Comparison of ENCODE assay signal across 29 mouse cellular contexts in the genomic region with DNA sequence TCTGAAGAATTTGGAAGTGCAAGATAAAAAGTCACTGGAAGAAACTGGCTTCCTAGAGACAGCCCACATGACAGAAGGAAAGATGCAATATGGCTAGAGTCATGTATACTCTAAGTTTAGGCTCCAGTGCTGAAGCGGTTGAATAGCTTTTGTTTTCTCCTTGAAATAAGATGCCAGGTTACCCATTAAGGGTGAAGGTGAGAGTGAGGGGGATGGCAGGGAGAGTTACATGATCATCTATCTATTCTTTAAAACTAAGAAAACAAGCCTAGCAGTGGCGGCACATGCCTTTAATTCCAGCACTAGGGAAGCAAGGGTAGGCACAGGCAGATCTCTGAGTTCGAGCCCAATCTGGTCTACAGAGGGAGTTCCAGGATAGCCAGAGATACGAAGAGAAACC. TPM values are rescaled to one million over a fixed set of nuclear protein-coding genes. Genes with fewer than 3 reads are reported as not detected.
A peak's percentile ranks its signal among the peaks of the same experiment; 100 is the strongest.
DNase-seq lines count a peak whose midpoint lies in the region; ATAC-seq and TF ChIP-seq lines count a peak whose summit lies in the region.
"Had no signal": no experiment of that assay in that cellular context is flagged by ENCODE, and none has a peak within 500 bp of the region (broad histone marks: within the 10 kb centered on the region; RNA-seq: fewer than 3 reads in every experiment).

No protein-coding gene starts in this region.

- no peak overlapping the region for H3K9ac ChIP-seq in kidney, embryonic 16.5 days (replicated peaks; ENCODE audit: low read length)
- H3K9ac ChIP-seq in CH12.LX (ENCODE audit: insufficient read depth, low read depth): no peak overlapping the region
- H3K9ac ChIP-seq: embryonic facial prominence, embryonic 13.5 days; forebrain, embryonic 12.5 days; forebrain, embryonic 15.5 days; heart, embryonic 13.5 days; hindbrain, embryonic 14.5 days had no signal

- no peaks in the 10 kb centered on the region for H3K27me3 ChIP-seq in kidney, embryonic 16.5 days (ENCODE audit: insufficient read depth, low read length)
- no peaks in the 10 kb centered on the region for H3K27me3 ChIP-seq in CH12.LX (replicated peaks)
- H3K27me3 ChIP-seq in small intestine, adult 2 months (ENCODE audit: control insufficient read depth, insufficient read depth, low read length): no peaks in the 10 kb centered on the region
- H3K27me3 ChIP-seq: embryonic facial prominence, embryonic 13.5 days; forebrain, embryonic 12.5 days; forebrain, embryonic 15.5 days; heart, embryonic 13.5 days had no signal

- peak overlapping the region; percentile 49; the same call in 1 of the 2 replicates for H3K27ac ChIP-seq in kidney, embryonic 16.5 days (ENCODE audit: low read length)
- no peak overlapping the region for H3K27ac ChIP-seq in CH12.LX (ENCODE audit: insufficient read depth, low read depth)
- peak overlapping the region; percentile 54; the same call in 1 of the 2 replicates for H3K27ac ChIP-seq in small intestine, adult 2 months (ENCODE audit: insufficient read depth, low read depth, low read length)
- H3K27ac ChIP-seq: embryonic facial prominence, embryonic 10.5 days; embryonic facial prominence, embryonic 13.5 days; forebrain, embryonic 12.5 days; forebrain, embryonic 15.5 days; gastrocnemius, adult 2 months; heart, adult 2 months; heart, embryonic 10.5 days; heart, embryonic 13.5 days; hindbrain, embryonic 14.5 days; hindbrain, postnatal 0 days had no signal

- TF ChIP-seq RAD21 in CH12.LX (IDR thresholded peaks at IDR 0.05; ENCODE audit: low read depth, low read length): peak; percentile 7; the same call in 1 of the 2 replicates

- no peak for TF ChIP-seq EP300 in CH12.LX (IDR thresholded peaks at IDR 0.05; ENCODE audit: low read length)

- H3K4me1 ChIP-seq in kidney, embryonic 16.5 days (ENCODE audit: insufficient read depth, low read length): peaks cover 33% of the 10 kb centered on the region
- H3K4me1 ChIP-seq in CH12.LX (ENCODE audit: control insufficient read depth in 1 of 2, insufficient read depth in 2 of 2): peaks cover 5 to 51% of the 10 kb centered on the region in 2 experiments; a peak in 3 of 4 replicates
- H3K4me1 ChIP-seq in small intestine, adult 2 months (ENCODE audit: control insufficient read depth, insufficient read depth, insufficient read length, low read length): peaks cover 30% of the 10 kb centered on the region

- no peak for TF ChIP-seq POLR2A in CH12.LX (IDR thresholded peaks at IDR 0.05; ENCODE audit: low read depth, low read length)
- no peak for TF ChIP-seq POLR2A in small intestine, adult 2 months (IDR thresholded peaks at IDR 0.05; ENCODE audit: low read depth, low read length)

- peak in 1 of 2 experiments; percentile 16; a peak in 1 of 4 replicates for TF ChIP-seq CTCF in CH12.LX (conservative IDR thresholded peaks at IDR 0.05 in 1 of 2, IDR thresholded peaks at IDR 0.05 in 1 of 2; ENCODE audit: low read depth in 2 of 2, low read length in 2 of 2)
- TF ChIP-seq CTCF in small intestine, adult 2 months (IDR thresholded peaks at IDR 0.05; ENCODE audit: extremely low read depth, insufficient read length, insufficient replicate concordance, low read depth, low read length): no peak

- dilution Hi-C loops in CH12.LX (cut with MboI; ENCODE audit: extremely low pct_ligation_motif_present, extremely low pct_unique_long_range_greater_than_20kb, low sequenced_read_pairs): no loop called here

- no peaks in the 10 kb centered on the region for H3K9me3 ChIP-seq in kidney, embryonic 16.5 days (ENCODE audit: low read length)
- no peaks in the 10 kb centered on the region for H3K9me3 ChIP-seq in CH12.LX (replicated peaks; ENCODE audit: low read length)
- H3K9me3 ChIP-seq: embryonic facial prominence, embryonic 10.5 days; embryonic facial prominence, embryonic 13.5 days; forebrain, embryonic 12.5 days; forebrain, embryonic 15.5 days; heart, embryonic 10.5 days; heart, embryonic 13.5 days had no signal

- in situ Hi-C loops in CH12.LX (cut with MboI; ENCODE audit: low pct_ligation_motif_present, low pct_unique_long_range_greater_than_20kb, low sequenced_read_pairs): no loop called here

- H3K4me3 ChIP-seq in kidney, embryonic 16.5 days (ENCODE audit: low read length): no peak overlapping the region
- H3K4me3 ChIP-seq in CH12.LX (replicated peaks in 1 of 3; ENCODE audit: low read depth in 2 of 3, low read length in 2 of 3, poor library complexity in 1 of 3): no peak overlapping the region
- no peak overlapping the region for H3K4me3 ChIP-seq in small intestine, adult 2 months (ENCODE audit: low read depth, low read length)
- H3K4me3 ChIP-seq: embryonic facial prominence, embryonic 10.5 days; embryonic facial prominence, embryonic 13.5 days; erythroblast, embryonic 14.5 days; forebrain, embryonic 12.5 days; forebrain, embryonic 15.5 days; gastrocnemius, adult 2 months; heart, adult 2 months; heart, embryonic 10.5 days; heart, embryonic 13.5 days had no signal

- no peak for ATAC-seq in kidney, embryonic 16.5 days (ENCODE audit: low FRiP score, low TSS enrichment)
- ATAC-seq: activated CD4-positive, CD25-positive, alpha-beta regulatory T cell, adult 4 months; CD4-positive, CD25-positive, alpha-beta regulatory T cell, adult 4 months; forebrain, embryonic 15.5 days; hindbrain, postnatal 0 days had no signal

- DNase-seq in kidney, adult 9 months: peak; percentile 43
- no peak for DNase-seq in kidney, postnatal 36 days
- no peak for DNase-seq in kidney, adult 8-10 months
- DNase-seq in CH12.LX (ENCODE audit: extremely low read depth): no peak
- DNase-seq: adrenal gland, adult 8-10 months; adrenal gland, postnatal 25 days; cerebellum, adult 11-12 months; cerebellum, adult 8-10 months; cerebellum, postnatal 10 days; cerebellum, postnatal 36 days; embryo, embryonic 11 days; gastrocnemius, adult 2 months; gastrocnemius, postnatal 14 days; heart, adult 2 months; heart, postnatal 14 days; heart, postnatal 4 days had no signal

- H3K4me2 ChIP-seq in kidney, embryonic 16.5 days (replicated peaks; ENCODE audit: low read depth, low read length): no peak overlapping the region
- no peak overlapping the region for H3K4me2 ChIP-seq in CH12.LX (ENCODE audit: insufficient read depth, low read depth, poor library complexity, severe bottlenecking)
- H3K4me2 ChIP-seq: embryonic facial prominence, embryonic 13.5 days; forebrain, embryonic 12.5 days; forebrain, embryonic 15.5 days; heart, embryonic 13.5 days; hindbrain, embryonic 14.5 days had no signal

- peaks cover 16% of the 10 kb centered on the region; the same call in 1 of the 2 replicates for H3K79me2 ChIP-seq in CH12.LX (replicated peaks; ENCODE audit: control insufficient read depth, extremely low read depth, insufficient read depth, poor library complexity, severe bottlenecking)

- WGBS in kidney, embryonic 16.5 days: 43% methylated on average over 4 of the region's 4 CpGs
- 76% methylated on average over 4 of the region's 4 CpGs for WGBS in small intestine, adult 2 months

- H3K36me3 ChIP-seq in kidney, embryonic 16.5 days (ENCODE audit: insufficient read depth, low read length): no peaks in the 10 kb centered on the region
- H3K36me3 ChIP-seq in CH12.LX (replicated peaks in 1 of 2; ENCODE audit: control insufficient read depth in 1 of 2, insufficient read depth in 1 of 2, low read length in 1 of 2): peaks cover 0 to 4% of the 10 kb centered on the region in 2 experiments
- H3K36me3 ChIP-seq in small intestine, adult 2 months (ENCODE audit: control insufficient read depth, insufficient read depth, low read length): no peaks in the 10 kb centered on the region
- H3K36me3 ChIP-seq: embryonic facial prominence, embryonic 10.5 days; embryonic facial prominence, embryonic 13.5 days; forebrain, embryonic 12.5 days; forebrain, embryonic 15.5 days; heart, embryonic 10.5 days; heart, embryonic 13.5 days had no signal

TF ChIP-seq in CH12.LX, 34 proteins besides CTCF, POLR2A, EP300 and RAD21:
- TF ChIP-seq MAZ (IDR thresholded peaks at IDR 0.05; ENCODE audit: low read depth, low read length): no peak
- no peak for TF ChIP-seq CHD1 (IDR thresholded peaks at IDR 0.05; ENCODE audit: low read depth, low read length)
- no peak for TF ChIP-seq JUN (IDR thresholded peaks at IDR 0.05; ENCODE audit: insufficient read depth, low read depth, low read length)
- no peak for TF ChIP-seq JUND (conservative IDR thresholded peaks at IDR 0.05; ENCODE audit: low read depth, low read length)
- TF ChIP-seq ZC3H11A (IDR thresholded peaks at IDR 0.05; ENCODE audit: low read depth, low read length): no peak
- no peak for TF ChIP-seq ETS1 (conservative IDR thresholded peaks at IDR 0.05; ENCODE audit: low read depth, low read length)
TF ChIP-seq in CH12.LX: peak in this region for 0.

RNA-seq across cellular contexts. Expression of a gene that starts 2.4 kb away (rescaled TPM):
- 18.5 and 19.7 TPM in 2 replicates for polyA plus RNA-seq in kidney, embryonic 16.5 days (2015; fragmentation: Nextera tagmentation; extraction: Ambion mirVana)
- total RNA-seq in CH12.LX (2012; rRNA removed): 8.3 and 8.9 TPM in 2 replicates
- 8.2 and 8.7 TPM in 2 replicates for total RNA-seq in CH12.LX (2014; rRNA removed)
- 11.1 and 15.1 TPM in 2 replicates for polyA plus RNA-seq in CH12.LX (2012; ENCODE audit: insufficient read length, low read depth)
- 7.2 and 12.3 TPM in 2 replicates for polyA plus RNA-seq in small intestine, adult 2 months (2012; rRNA removed)
